Mouse (Mus musculus) G1E-ER4 (cell line): ENCODE results near the gene Fance. TPM values are rescaled to one million over a fixed set of nuclear protein-coding genes. Genes with fewer than 3 reads are reported as not detected.

Experiments used
- GATA1 ChIP-seq: IDR thresholded peaks from one replicate; pipeline ENCODE4 v1.8.0; 2012; ENCODE audit warnings: low read length, inconsistent platforms
- polyA plus RNA-seq: library from polyadenylated mRNA; stranded (reverse); fragments of >175 nt; gene quantifications from 2 replicates; pipeline ENCODE4 v1.2.3, GENCODE M21; 2012

The Fance gene
- polyA plus RNA-seq, 1 experiment = 121 TPM

GRCm38 (mm10) chr17:28349901-28350465 is 36.7 kb downstream of the Fance start:
- TF ChIP-seq GATA1 = no peak

DNA sequence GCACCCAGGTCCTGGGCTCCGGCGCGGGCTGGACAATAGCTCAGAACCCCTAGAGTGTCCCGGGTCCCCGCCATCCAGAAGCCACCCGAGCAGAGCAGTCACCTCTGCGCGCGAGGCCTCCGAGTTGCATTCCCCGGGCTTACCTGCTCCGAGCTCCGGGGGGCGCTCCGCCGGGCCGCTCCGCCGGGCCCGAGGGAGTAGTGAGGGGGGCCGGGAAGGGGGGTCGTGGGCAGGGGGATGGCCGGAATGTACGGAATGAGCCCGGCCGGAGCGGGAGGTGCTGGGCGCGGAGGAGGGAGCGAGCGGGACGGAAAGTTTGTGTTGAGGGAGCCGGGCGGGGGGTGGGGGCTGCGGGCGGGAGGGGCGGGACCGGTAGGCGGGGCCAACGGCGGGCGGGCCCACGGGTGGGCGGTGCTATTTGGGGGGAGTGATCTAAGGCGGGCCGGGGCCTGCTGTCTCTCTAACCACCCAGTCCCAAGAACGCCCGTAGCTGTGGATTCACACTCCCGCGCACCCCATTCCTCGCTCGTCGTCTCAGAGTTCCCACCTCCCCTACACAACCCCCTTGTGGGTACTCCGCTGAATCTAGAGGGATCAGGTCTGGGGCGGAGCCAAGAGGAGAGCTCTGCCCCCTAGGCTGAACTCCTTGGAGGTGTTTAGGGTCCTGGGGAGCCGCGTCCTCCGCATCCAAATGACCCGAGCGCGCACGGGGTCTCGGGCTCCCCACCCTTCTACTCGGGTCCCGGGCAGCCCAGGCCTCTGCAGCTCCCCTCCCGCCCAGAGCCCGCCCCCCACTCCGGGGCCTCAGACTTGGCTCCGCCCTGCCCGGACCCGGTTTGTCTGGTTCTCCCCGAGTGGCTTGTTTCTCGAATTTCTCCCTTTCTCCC is 37.4 kb downstream of the Fance start, which contains the start of gene Tead3:
Tead3 (minus strand) TSS at position 352 of the 887 bp plus-strand sequence.
- no peak for TF ChIP-seq GATA1

DNA sequence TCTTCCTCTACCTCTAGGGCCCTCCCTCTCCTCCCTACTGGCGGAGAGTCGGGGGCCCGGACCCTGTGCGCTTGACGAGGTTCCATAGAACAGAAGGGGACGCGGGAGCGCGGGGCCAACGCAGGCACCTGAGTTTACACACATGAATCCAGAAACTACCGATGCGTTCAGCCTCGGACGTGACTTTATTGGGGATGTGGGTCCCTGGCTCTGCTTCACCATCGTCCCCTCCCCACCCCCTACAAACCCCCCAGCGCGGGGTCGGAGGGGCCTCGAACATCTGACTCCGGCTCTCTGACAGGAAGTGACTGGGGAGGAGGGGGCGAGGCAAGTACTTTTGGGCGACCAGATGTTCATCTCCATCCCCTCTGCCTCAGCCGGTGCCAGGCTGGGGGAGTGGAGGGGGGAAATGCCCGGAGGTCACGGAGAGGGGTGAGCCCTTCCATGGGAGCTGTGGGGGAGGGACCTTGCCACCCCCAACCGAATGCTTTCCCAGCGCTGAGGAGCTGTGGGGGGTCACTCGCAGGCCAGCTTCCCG is 38.1 kb downstream of the Fance start:
- TF ChIP-seq GATA1 = no peak

DNA sequence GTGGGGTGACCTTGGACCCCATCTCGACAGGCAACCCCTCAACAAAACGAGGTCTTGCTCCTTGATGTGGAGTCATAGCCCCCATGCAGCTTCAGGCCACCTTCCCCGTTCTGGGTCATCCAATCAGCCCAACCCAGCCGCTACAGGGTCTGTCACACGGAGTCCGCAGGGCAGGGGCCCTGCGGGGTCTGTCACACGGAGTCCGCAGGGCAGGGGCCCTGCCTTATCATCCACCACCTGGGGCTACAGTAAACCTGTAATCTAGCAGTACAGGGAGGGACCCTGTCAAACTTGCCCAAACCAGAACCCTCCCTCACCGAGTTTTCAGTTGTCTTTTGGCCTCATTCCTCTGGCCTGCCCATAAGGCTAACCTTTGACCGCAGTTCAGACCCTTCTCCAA is 38.7 kb downstream of the Fance start:
- no peak for TF ChIP-seq GATA1

- TF ChIP-seq GATA1 = no peak
Measured at GRCm38 (mm10) chr17:28355871-28356270, 42.6 kb downstream of the Fance start.

DNA sequence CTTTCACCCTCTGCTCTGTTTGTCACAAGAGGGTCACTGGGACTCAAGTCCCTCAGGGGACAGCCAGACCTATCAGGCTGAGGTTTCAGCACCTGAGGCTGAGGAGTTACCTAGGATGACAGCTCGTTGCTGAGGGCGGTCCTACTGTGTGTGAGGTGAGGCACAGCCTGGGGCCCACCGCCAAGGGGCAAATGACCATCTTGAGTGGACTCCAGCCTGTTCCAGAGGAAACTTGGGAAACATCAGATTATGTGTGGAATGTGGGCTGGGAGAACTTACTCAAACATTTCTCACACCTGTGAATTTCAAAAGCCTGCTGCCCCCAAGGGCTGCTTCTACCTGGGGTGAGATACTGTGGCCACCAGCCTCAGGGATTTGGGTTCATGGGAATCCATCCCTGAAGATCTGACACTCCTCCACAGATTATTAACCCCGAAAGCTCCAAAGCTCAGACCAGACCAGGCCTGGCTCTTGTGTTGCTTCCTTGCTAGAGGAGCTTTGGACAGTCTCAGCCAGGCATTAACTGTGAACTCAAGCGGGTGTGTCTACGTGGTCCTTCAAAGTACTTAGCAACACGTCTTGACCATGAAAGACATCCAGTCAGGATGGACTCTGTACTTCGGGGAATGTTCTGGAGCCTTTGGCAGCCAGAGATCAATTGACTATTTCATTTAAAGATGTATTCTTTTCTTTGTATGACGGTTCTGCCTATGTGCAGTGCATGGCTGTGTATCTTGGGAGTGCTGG is 47.4 kb downstream of the Fance start:
- no peak for TF ChIP-seq GATA1

GRCm38 (mm10) chr17:28361921-28362652 is 48.8 kb downstream of the Fance start:
- no peak for TF ChIP-seq GATA1

GRCm38 (mm10) chr17:28362653-28363292 is 49.5 kb downstream of the Fance start:
- no peak for TF ChIP-seq GATA1

- TF ChIP-seq GATA1 = no peak
Measured at GRCm38 (mm10) chr17:28363507-28363906, 50.2 kb downstream of the Fance start.

DNA sequence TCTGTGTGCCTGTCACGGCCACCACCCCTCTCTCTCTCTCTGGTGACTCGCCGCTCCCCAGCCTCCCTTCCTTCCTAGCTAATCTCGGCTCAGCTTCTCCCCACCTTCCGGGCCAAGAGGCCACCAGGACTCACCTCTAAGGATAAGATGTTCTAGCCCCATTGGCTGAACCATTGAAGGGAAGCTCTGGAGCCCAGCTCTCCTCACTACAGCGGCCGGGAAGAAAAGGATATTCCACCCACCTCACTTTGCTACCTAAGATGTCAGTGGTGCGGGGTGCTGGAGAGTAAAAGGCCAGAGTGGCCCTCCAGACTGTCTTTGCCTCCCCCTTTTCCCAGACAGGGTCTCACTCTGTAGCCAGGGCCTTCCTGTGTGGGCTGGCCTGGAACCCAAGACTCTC is 51.8 kb downstream of the Fance start, which contains the start of gene Tulp1:
Tulp1 (minus strand) TSS at position 101 of the 400 bp plus-strand sequence.
- TF ChIP-seq GATA1 = no peak

- no peak for TF ChIP-seq GATA1
Measured at GRCm38 (mm10) chr17:28368449-28368848, 55.1 kb downstream of the Fance start.

GRCm38 (mm10) chr17:28369056-28369455 is 55.7 kb downstream of the Fance start:
- no peak for TF ChIP-seq GATA1

DNA sequence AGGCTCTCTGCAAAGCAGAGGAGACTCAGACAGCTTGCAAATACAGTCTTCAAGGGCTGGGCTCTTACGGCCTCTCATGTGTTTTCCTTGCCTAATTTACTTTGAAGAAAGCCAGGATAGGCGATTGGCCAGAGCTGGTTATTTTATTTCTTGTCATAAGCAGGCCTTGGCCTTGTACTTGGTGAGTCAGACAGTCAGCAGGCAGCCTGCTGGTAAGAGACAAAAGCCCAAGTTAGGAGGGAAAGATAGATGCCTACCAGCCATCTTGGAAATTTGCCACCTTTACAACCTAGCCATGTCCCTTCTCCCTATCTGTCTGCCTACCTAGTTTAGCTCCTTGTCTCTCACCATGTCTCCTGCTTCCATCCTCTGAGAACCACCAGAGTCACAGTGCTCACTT is 58.0 kb downstream of the Fance start:
- no peak for TF ChIP-seq GATA1

DNA sequence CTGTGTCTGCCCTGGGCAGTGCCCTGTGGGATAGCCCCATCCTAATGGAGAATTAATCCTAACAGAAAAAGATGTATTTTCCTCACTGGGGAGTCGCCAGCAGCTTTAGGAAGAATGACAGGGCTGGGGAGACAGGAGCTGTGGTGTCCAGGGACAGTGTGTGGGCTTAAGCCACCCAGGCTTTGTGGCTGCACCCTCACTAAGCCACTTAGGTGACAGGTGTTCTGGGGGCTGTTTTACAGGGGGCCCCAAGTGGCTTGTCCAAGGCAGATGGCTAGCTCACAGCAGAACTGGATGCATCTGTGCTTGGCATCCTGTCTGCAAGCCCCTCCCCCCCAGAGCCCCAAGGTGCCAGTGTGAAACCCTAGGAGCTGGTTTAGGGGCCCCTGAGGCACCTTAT is 58.6 kb downstream of the Fance start:
- TF ChIP-seq GATA1 = no peak

DNA sequence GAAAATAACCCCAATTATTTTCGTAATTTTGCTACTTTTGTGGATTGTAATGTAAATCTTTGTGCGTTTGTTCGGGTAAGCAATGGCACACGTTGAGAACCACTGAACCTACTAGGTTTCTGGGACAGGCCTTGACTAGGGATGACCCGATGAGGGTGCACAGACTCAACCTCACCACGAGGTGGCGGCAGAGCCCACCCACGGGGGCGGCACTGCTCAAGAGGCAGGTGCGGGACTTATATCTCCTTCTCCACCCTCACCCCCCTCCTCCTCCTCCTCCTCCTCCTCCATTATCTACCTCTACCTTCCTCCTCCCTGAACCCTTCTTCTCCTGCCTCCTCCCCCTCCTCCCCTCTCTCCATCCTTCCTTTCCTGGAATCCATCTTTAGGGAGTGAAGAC is 60.5 kb downstream of the Fance start:
- no peak for TF ChIP-seq GATA1

- no peak for TF ChIP-seq GATA1
Measured at GRCm38 (mm10) chr17:28374494-28374893, 61.2 kb downstream of the Fance start.
